12 mouse cellular contexts compared by ENCODE assay signal in genomic region chr6:82767734-82768586, GRCm38 (mm10).
"Had no signal": no experiment of that assay in that cellular context is flagged by ENCODE, and none has a peak within 500 bp of the region (broad histone marks: within the 10 kb centered on the region; RNA-seq: fewer than 3 reads in every experiment).

No protein-coding gene starts in this region.

- H3K36me3 ChIP-seq: midbrain, embryonic 12.5 days; neural tube, embryonic 12.5 days had no signal

- H3K9ac ChIP-seq: lung, embryonic 14.5 days; midbrain, embryonic 12.5 days; neural tube, embryonic 12.5 days had no signal

- H3K4me3 ChIP-seq: midbrain, embryonic 10.5 days; midbrain, embryonic 12.5 days; neural tube, embryonic 12.5 days had no signal

- H3K4me2 ChIP-seq: lung, embryonic 14.5 days; midbrain, embryonic 12.5 days; neural tube, embryonic 12.5 days had no signal

- H3K27me3 ChIP-seq: midbrain, embryonic 12.5 days; neural tube, embryonic 12.5 days had no signal

- H3K27ac ChIP-seq: midbrain, embryonic 10.5 days; midbrain, embryonic 12.5 days; neural tube, embryonic 12.5 days had no signal

- DNase-seq: lung, adult 18-20 months; lung, embryonic 14.5 days; lung, postnatal 10 days; lung, postnatal 4 days; midbrain, embryonic 14.5 days; right cerebral cortex, postnatal 14 days; thymus, adult 18-20 months; thymus, postnatal 14 days; thymus, postnatal 36 days had no signal
